Mouse (Mus musculus) forebrain, embryonic 11.5 days (tissue): Measurements from ENCODE around the gene Mark3. TPM values are rescaled to one million over a fixed set of nuclear protein-coding genes. Genes with fewer than 3 reads are reported as not detected.
"Not testable (repeated sequence)": the region's sequence is repeated elsewhere in the genome, so short reads cannot be mapped to it uniquely, and the experiment has no call there.

Experiments used
- ATAC-seq: fragments of 200-750 bp; cut with Nextera tagmentation; replicated peaks from 2 replicates; pipeline ENCODE4 v1.8.0; 2017; ENCODE audit warnings: moderate TSS enrichment; ENCODE audit not compliant: low FRiP score
- DNase-seq: peaks from one replicate; pipeline ENCODE4 v3.0.0-alpha.2; 2017; ENCODE audit warnings: low spot score
- H3K27ac ChIP-seq: fragments of 300-500 bp; sonication (generic); 2 replicates; pipeline ENCODE4 v1.5.1; 2014; ENCODE audit warnings: low read depth, low read length
- H3K27me3 ChIP-seq: fragments of 300-500 bp; sonication (generic); 2 replicates; pipeline ENCODE4 v1.6.1; 2014; ENCODE audit warnings: mild to moderate bottlenecking, low read length, mixed read lengths; ENCODE audit not compliant: control insufficient read depth, insufficient read depth
- H3K36me3 ChIP-seq: fragments of 300-500 bp; sonication (generic); 2 replicates; pipeline ENCODE4 v1.6.1; 2014; ENCODE audit warnings: mild to moderate bottlenecking, low read length, moderate library complexity, mixed read lengths; ENCODE audit not compliant: control insufficient read depth, insufficient read depth
- H3K4me1 ChIP-seq: fragments of 300-500 bp; sonication (generic); replicated peaks from 2 replicates; pipeline ENCODE4 v1.6.1; 2014; ENCODE audit warnings: low read length, mixed read lengths; ENCODE audit not compliant: control insufficient read depth, insufficient read depth
- H3K4me2 ChIP-seq: fragments of 300-500 bp; sonication (generic); 2 replicates; pipeline ENCODE4 v1.6.1; 2014; ENCODE audit warnings: low read depth, mild to moderate bottlenecking, low read length, moderate library complexity, mixed read lengths; ENCODE audit not compliant: severe bottlenecking
- H3K4me3 ChIP-seq: fragments of 300-500 bp; sonication (generic); 2 replicates; pipeline ENCODE4 v1.5.1; 2014; ENCODE audit warnings: low read depth, low read length
- H3K9ac ChIP-seq: fragments of 300-500 bp; sonication (generic); 2 replicates; pipeline ENCODE4 v1.6.1; 2014; ENCODE audit warnings: low read length
- H3K9me3 ChIP-seq: fragments of 300-500 bp; sonication (generic); 2 replicates; pipeline ENCODE4 v1.6.1; 2016; ENCODE audit warnings: low read length, mixed read lengths; ENCODE audit not compliant: control insufficient read depth
- WGBS: fragments of 180-500 bp; shearing (Covaris S2); extraction: QIAGEN DNeasy Blood & Tissue Kit; methylation state at CpG from one replicate; pipeline ENCODE4 v1.1.7; 2014; 5-methylcytosine and 5-hydroxymethylcytosine counted together
- polyA plus RNA-seq: library from polyadenylated mRNA; unstranded; fragments of >200 nt; fragmentation: Nextera tagmentation; extraction: Ambion mirVana; gene quantifications from 2 replicates; pipeline ENCODE4 v1.2.1, GENCODE M21; 2014

Mark3 gene
- polyA plus RNA-seq, 1 experiment from 2014 or later, result 69.1 TPM

DNA sequence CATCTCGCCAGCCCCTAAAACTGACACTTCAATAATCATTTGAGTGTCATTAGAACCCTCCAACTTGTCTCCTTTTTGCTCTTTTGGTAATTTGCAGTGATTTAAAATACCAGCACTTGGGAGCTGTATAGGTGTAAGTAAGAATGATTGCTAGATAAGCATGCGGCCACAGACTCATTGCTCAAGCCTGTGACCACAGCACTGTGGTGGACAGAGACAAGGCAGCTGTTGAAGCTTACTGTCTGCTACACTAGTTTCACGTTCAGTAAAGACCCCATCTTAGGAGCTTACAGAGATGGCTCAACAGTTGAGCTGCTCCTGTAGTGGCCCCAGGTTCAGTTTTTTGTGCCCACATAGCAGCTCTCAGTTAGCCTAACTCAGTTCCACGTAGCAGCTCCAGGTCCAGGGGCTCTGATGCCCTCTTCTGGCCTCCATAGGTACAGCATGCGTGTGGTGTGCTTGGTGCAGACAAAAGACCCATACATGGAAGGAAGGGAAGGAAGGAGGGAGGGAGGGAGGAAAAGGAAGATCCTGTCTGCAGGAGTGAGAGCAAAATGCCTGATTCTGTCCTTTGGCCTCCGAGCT, 73.8 kb downstream of the Mark3 start:
- peak; percentile 53 for ATAC-seq
- peak; percentile 83 for DNase-seq
- Histone ChIP-seq H3K27ac (no peak overlapping the region), H3K36me3 (peaks cover 7% of the 10 kb centered on the region; the same call in 1 of the 2 replicates), H3K4me3 (no peak overlapping the region), H3K4me1 (no peaks in the 10 kb centered on the region), H3K27me3 (no peaks in the 10 kb centered on the region), H3K4me2 (no peak overlapping the region), H3K9me3 (no peaks in the 10 kb centered on the region), H3K9ac (no peak overlapping the region)
- WGBS, result 59% methylated on average over 6 of the region's 6 CpGs

DNA sequence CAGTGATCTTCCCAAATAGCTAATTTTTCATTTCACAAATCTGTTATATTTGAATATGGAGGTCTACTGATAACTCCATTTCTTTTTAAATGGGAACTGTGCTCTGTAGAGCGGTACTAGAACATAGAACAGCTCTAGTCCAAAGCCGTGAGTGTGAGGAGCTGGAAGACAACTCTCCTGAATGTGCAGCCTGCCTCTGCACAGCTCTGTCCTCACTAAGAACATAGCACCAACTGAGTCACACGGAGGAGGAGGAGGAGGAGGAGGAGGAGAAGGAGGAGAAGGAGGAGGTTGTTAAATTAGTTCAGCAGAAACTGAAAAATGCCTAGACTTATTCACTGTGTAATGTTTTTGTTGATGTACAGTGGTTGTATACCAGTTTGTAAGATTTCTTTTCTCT, 78.6 kb downstream of the Mark3 start:
- Histone ChIP-seq H3K36me3 (peaks cover 15% of the 10 kb centered on the region), H3K4me2 (no peak overlapping the region), H3K4me1 (no peaks in the 10 kb centered on the region), H3K27me3 (no peaks in the 10 kb centered on the region), H3K9ac (no peak overlapping the region), H3K9me3 (no peaks in the 10 kb centered on the region), H3K4me3 (no peak overlapping the region), H3K27ac (no peak overlapping the region)
- 83% methylated on average over 3 of the region's 3 CpGs for WGBS
- DNase-seq (no peak), ATAC-seq (no peak)

DNA sequence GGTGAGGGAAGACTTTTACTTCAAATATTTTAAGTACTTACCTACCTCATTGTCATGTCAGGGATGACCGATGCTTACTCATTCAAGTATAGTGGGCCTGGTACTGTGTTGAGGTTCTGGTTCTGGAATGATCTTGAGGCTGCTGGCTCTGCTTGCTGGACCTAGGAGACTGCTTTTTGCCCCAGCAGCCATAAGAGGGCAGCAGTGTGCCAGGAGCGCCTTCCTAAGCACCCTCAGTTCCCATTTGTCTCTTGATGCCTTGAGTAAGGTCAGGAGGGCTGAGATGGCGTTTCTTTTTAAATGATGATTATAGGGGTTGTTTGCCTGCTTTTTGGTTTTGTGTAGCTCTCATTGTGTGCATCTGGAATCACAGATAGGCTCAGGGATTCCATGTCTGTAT, 79.1 kb downstream of the Mark3 start:
- DNase-seq (peak; percentile 81), ATAC-seq (no peak)
- no peaks in the 10 kb centered on the region for H3K4me1 ChIP-seq
- no peaks in the 10 kb centered on the region for H3K9me3 ChIP-seq
- H3K36me3 ChIP-seq, result peaks cover 15% of the 10 kb centered on the region
- H3K4me3 ChIP-seq, result no peak overlapping the region
- H3K27me3 ChIP-seq, result no peaks in the 10 kb centered on the region
- H3K4me2 ChIP-seq, result no peak overlapping the region
- no peak overlapping the region for H3K9ac ChIP-seq
- no peak overlapping the region for H3K27ac ChIP-seq
- 36% methylated on average over 3 of the region's 3 CpGs for WGBS

DNA sequence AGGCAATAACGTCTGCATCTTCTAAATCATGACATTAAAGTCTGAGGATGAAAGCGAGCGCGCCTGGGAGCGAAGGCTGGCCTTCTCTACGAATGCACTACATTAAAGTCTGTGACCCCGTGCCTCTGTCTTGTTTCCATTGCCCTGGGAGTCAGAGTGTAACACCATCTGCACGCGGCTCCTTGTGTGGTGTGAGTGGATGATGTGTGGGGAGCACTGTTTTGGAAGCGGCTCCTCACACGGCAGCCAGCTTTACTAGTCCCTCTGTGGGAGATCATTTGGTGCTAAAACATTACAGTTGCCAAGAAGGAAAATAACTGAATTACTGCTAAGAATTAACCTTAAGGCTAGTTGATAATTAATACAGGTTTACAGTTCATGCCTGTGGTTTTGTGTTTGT, 81.4 kb downstream of the Mark3 start:
- ATAC-seq (no peak), DNase-seq (no peak)
- Histone ChIP-seq H3K4me1 (no peaks in the 10 kb centered on the region), H3K9ac (no peak overlapping the region), H3K9me3 (no peaks in the 10 kb centered on the region), H3K27me3 (no peaks in the 10 kb centered on the region), H3K27ac (no peak overlapping the region), H3K36me3 (peaks cover 15% of the 10 kb centered on the region), H3K4me3 (no peak overlapping the region), H3K4me2 (no peak overlapping the region)
- WGBS, result 95% methylated on average over 11 of the region's 11 CpGs

DNA sequence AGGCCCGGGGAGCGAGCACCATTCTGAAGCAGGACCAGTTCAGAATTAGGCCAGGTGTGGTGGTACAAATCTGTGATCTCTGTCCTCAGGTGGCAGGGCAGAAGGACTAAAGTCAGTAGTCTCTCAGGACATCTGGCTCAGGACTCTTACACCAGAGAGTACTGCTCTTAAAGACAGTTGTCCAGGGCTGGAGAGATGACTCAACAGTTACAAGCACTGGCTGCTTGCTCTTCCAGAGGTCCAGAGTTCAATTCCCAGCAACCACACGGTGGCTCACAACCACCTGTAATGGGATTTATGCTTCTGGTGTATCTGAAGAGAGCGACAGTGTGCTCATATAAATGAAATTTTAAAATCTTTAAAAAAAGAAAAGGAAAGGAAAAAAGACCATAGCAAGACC, 85.0 kb downstream of the Mark3 start:
- H3K27ac ChIP-seq, result no peak overlapping the region
- WGBS, result 97% methylated on average over 4 of the region's 4 CpGs
- DNase-seq, result no peak
- no peak overlapping the region for H3K4me2 ChIP-seq
- H3K4me1 ChIP-seq, result peaks cover 4% of the 10 kb centered on the region; the same call in 1 of the 2 replicates
- no peak for ATAC-seq
- no peaks in the 10 kb centered on the region for H3K9me3 ChIP-seq
- no peaks in the 10 kb centered on the region for H3K27me3 ChIP-seq
- no peak overlapping the region for H3K9ac ChIP-seq
- peaks cover 15% of the 10 kb centered on the region for H3K36me3 ChIP-seq
- H3K4me3 ChIP-seq, result no peak overlapping the region

DNA sequence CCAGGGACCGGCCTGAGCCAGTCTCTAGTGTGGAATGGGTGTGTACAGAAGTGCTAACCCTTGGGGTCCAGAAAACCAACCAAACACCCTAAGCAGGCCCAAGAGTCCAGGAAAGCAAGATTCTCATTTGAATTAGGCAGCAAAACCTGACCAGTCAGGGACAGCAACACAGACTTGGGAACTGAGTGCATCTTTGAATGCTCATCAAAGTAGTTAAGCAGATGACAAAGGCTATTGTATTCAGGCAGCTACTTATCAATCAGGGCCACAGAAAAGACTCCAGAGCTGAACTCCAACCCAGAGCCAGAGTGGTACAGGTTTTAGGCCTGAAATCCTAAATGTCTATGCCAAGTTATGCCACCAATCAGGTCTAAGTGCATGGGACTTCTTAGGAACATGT, 86.3 kb downstream of the Mark3 start:
- Histone ChIP-seq H3K27ac (no peak overlapping the region), H3K27me3 (no peaks in the 10 kb centered on the region), H3K36me3 (peaks cover 8% of the 10 kb centered on the region; the same call in 1 of the 2 replicates), H3K9ac (no peak overlapping the region), H3K4me3 (no peak overlapping the region), H3K4me1 (peaks cover 4% of the 10 kb centered on the region; the same call in 1 of the 2 replicates), H3K9me3 (no peaks in the 10 kb centered on the region), H3K4me2 (no peak overlapping the region)
- WGBS, result 89% methylated on average over 1 of the region's 1 CpGs
- ATAC-seq, result no peak
- no peak for DNase-seq

DNA sequence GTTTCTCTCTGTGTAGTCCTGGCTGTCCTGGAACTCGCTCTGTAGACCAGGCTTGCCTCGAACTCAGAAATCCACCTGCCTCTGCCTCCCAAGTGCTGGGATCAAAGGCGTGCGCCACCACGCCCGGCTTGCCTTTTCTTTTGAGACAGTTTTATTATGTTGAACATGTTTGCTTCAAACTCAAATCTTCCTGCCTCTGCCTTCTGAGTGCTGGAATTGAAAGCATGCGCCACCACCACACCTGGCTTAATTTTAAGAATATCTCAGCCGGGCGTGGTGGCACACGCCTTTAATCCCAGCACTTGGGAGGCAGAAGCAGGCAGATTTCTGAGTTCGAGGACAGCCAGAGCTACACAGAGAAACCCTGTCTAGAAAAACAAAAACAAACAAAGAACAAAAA, 87.2 kb downstream of the Mark3 start:
- H3K4me1 ChIP-seq, H3K36me3 ChIP-seq, H3K4me3 ChIP-seq, H3K4me2 ChIP-seq, H3K27me3 ChIP-seq, ATAC-seq, H3K9me3 ChIP-seq, DNase-seq, H3K9ac ChIP-seq, H3K27ac ChIP-seq: not testable (repeated sequence)
- 98% methylated on average over 11 of the region's 11 CpGs for WGBS

DNA sequence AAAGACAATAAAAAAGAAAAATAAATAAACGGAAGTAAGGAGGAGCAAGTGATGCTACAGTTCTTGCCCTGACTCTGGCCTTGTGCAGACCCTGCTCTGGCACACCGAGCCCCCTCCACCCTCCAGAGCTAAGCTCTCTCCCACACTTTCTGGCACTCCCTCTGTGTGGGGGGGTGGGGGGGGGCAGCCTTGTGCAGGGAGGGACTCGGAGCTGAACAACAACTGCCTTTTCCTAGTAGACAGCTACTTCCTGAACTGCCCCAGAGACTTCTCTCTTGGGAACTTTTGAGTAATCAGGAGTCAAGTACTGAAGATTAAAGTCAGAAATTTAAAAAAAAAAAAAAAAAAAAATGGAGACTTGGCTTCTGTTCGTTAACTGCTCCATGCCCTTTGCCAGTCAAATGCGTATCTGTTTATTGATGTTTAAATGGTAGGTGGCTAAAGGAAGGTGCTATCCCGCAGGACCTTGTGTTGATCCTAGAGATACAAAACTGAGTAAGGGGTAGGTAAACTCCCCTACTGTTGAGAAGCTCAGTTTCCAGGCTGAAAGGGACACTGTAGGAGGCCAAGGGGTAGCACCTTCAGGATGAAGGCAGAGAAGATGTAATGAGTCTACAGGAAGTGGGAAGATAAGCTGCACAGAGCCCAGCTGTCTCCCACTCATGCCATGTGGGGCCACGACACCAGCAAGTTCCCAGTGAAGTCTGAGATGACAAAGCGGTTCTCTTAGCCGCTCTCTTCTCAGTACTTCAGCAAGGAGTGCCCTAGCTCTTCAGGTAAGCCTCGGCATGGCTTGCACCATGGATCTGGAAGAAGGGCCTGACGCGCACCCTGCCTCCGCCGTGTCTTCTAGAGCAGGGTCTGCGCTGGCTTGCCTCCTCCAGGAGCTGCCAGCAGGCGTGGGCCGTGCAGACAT, 89.2 kb downstream of the Mark3 start:
- no peaks in the 10 kb centered on the region; the same call in 1 of the 2 replicates for H3K36me3 ChIP-seq
- no peak overlapping the region for H3K4me2 ChIP-seq
- WGBS, result 77% methylated on average over 17 of the region's 17 CpGs
- H3K4me1 ChIP-seq, result peaks cover 4% of the 10 kb centered on the region; the same call in 1 of the 2 replicates
- DNase-seq (no peak), ATAC-seq (no peak)
- no peaks in the 10 kb centered on the region for H3K9me3 ChIP-seq
- no peak overlapping the region for H3K4me3 ChIP-seq
- no peaks in the 10 kb centered on the region for H3K27me3 ChIP-seq
- H3K27ac ChIP-seq, result no peak overlapping the region
- H3K9ac ChIP-seq, result no peak overlapping the region
